Mouse (Mus musculus): ENCODE measurements around the gene Kif21b. TPM values are rescaled to one million over a fixed set of nuclear protein-coding genes. Genes with fewer than 3 reads are reported as not detected.
A peak's percentile ranks its signal among the peaks of the same experiment; 100 is the strongest.

Gene Kif21b
- polyA plus RNA-seq, 1 experiment from 2014 or later = 3.3 TPM

- Histone ChIP-seq H3K4me3 (ENCODE audit: low read length) (no peak overlapping the region), H3K4me1 (ENCODE audit: control insufficient read depth, insufficient read depth, low read length) (peaks cover 73% of the 10 kb centered on the region), H3K4me2 (replicated peaks; ENCODE audit: low read depth, low read length) (no peak overlapping the region), H3K27ac (ENCODE audit: low read depth, low read length) (peak overlapping the region; percentile 62; the same call in 1 of the 2 replicates), H3K36me3 (ENCODE audit: control insufficient read depth, insufficient read depth, low read length) (no peaks in the 10 kb centered on the region), H3K9ac (ENCODE audit: low read depth, low read length) (peak overlapping the region; percentile 14; the same call in 1 of the 2 replicates), H3K9me3 (ENCODE audit: control insufficient read depth, low read length) (no peaks in the 10 kb centered on the region), H3K27me3 (ENCODE audit: control insufficient read depth, insufficient read depth, low read length) (no peaks in the 10 kb centered on the region)
- no peak for ATAC-seq (ENCODE audit: low FRiP score, low TSS enrichment)
- WGBS = 44% methylated on average over 10 of the region's 10 CpGs
Measured at GRCm38 (mm10) chr1:136138191-136138830, 7.1 kb downstream of the Kif21b start.

GRCm38 (mm10) chr1:136139990-136140640 is 8.9 kb downstream of the Kif21b start:
- H3K27ac ChIP-seq (ENCODE audit: low read depth, low read length) = peak overlapping the region; percentile 73
- H3K4me2 ChIP-seq (replicated peaks; ENCODE audit: low read depth, low read length) = peak overlapping the region; percentile 78
- WGBS = under 1% methylated on average over 32 of the region's 32 CpGs
- H3K27me3 ChIP-seq (ENCODE audit: control insufficient read depth, insufficient read depth, low read length) = no peaks in the 10 kb centered on the region
- ATAC-seq (ENCODE audit: low FRiP score, low TSS enrichment) = peak; percentile 72
- peak overlapping the region; percentile 54 for H3K9ac ChIP-seq (ENCODE audit: low read depth, low read length)
- H3K4me1 ChIP-seq (ENCODE audit: control insufficient read depth, insufficient read depth, low read length) = peaks cover 61% of the 10 kb centered on the region
- no peaks in the 10 kb centered on the region for H3K36me3 ChIP-seq (ENCODE audit: control insufficient read depth, insufficient read depth, low read length)
- peak overlapping the region; percentile 43 for H3K4me3 ChIP-seq (ENCODE audit: low read length)
- no peaks in the 10 kb centered on the region for H3K9me3 ChIP-seq (ENCODE audit: control insufficient read depth, low read length)

GRCm38 (mm10) chr1:136141176-136141950 is 10.2 kb downstream of the Kif21b start:
- Histone ChIP-seq H3K27me3 (ENCODE audit: control insufficient read depth, insufficient read depth, low read length) (no peaks in the 10 kb centered on the region), H3K4me3 (ENCODE audit: low read length) (no peak overlapping the region), H3K4me1 (ENCODE audit: control insufficient read depth, insufficient read depth, low read length) (peaks cover 49% of the 10 kb centered on the region), H3K4me2 (replicated peaks; ENCODE audit: low read depth, low read length) (no peak overlapping the region), H3K9ac (ENCODE audit: low read depth, low read length) (no peak overlapping the region), H3K9me3 (ENCODE audit: control insufficient read depth, low read length) (no peaks in the 10 kb centered on the region), H3K36me3 (ENCODE audit: control insufficient read depth, insufficient read depth, low read length) (no peaks in the 10 kb centered on the region), H3K27ac (ENCODE audit: low read depth, low read length) (no peak overlapping the region)
- 72% methylated on average over 11 of the region's 11 CpGs for WGBS
- ATAC-seq (ENCODE audit: low FRiP score, low TSS enrichment) = no peak

GRCm38 (mm10) chr1:136142336-136142735 is 11.1 kb downstream of the Kif21b start:
- Histone ChIP-seq H3K27me3 (ENCODE audit: control insufficient read depth, insufficient read depth, low read length) (no peaks in the 10 kb centered on the region), H3K36me3 (ENCODE audit: control insufficient read depth, insufficient read depth, low read length) (no peaks in the 10 kb centered on the region), H3K4me2 (replicated peaks; ENCODE audit: low read depth, low read length) (no peak overlapping the region), H3K4me1 (ENCODE audit: control insufficient read depth, insufficient read depth, low read length) (peaks cover 39% of the 10 kb centered on the region), H3K9ac (ENCODE audit: low read depth, low read length) (no peak overlapping the region), H3K9me3 (ENCODE audit: control insufficient read depth, low read length) (no peaks in the 10 kb centered on the region), H3K27ac (ENCODE audit: low read depth, low read length) (no peak overlapping the region), H3K4me3 (ENCODE audit: low read length) (no peak overlapping the region)
- no peak for ATAC-seq (ENCODE audit: low FRiP score, low TSS enrichment)
- 49% methylated on average over 6 of the region's 6 CpGs for WGBS

GRCm38 (mm10) chr1:136143514-136143913 is 12.3 kb downstream of the Kif21b start:
- peaks cover 27% of the 10 kb centered on the region for H3K4me1 ChIP-seq (ENCODE audit: control insufficient read depth, insufficient read depth, low read length)
- H3K4me2 ChIP-seq (replicated peaks; ENCODE audit: low read depth, low read length) = no peak overlapping the region
- 89% methylated on average over 10 of the region's 10 CpGs for WGBS
- peaks cover 4% of the 10 kb centered on the region; the same call in 1 of the 2 replicates for H3K36me3 ChIP-seq (ENCODE audit: control insufficient read depth, insufficient read depth, low read length)
- no peaks in the 10 kb centered on the region for H3K27me3 ChIP-seq (ENCODE audit: control insufficient read depth, insufficient read depth, low read length)
- no peaks in the 10 kb centered on the region for H3K9me3 ChIP-seq (ENCODE audit: control insufficient read depth, low read length)
- H3K9ac ChIP-seq (ENCODE audit: low read depth, low read length) = no peak overlapping the region
- H3K27ac ChIP-seq (ENCODE audit: low read depth, low read length) = no peak overlapping the region
- no peak for ATAC-seq (ENCODE audit: low FRiP score, low TSS enrichment)
- H3K4me3 ChIP-seq (ENCODE audit: low read length) = no peak overlapping the region

GRCm38 (mm10) chr1:136149702-136150101 is 18.5 kb downstream of the Kif21b start:
- ATAC-seq (ENCODE audit: low FRiP score, low TSS enrichment) = no peak
- H3K4me2 ChIP-seq (replicated peaks; ENCODE audit: low read depth, low read length) = no peak overlapping the region
- no peak overlapping the region for H3K27ac ChIP-seq (ENCODE audit: low read depth, low read length)
- H3K36me3 ChIP-seq (ENCODE audit: control insufficient read depth, insufficient read depth, low read length) = peaks cover 12% of the 10 kb centered on the region
- H3K9ac ChIP-seq (ENCODE audit: low read depth, low read length) = no peak overlapping the region
- no peaks in the 10 kb centered on the region for H3K4me1 ChIP-seq (ENCODE audit: control insufficient read depth, insufficient read depth, low read length)
- H3K27me3 ChIP-seq (ENCODE audit: control insufficient read depth, insufficient read depth, low read length) = no peaks in the 10 kb centered on the region
- H3K9me3 ChIP-seq (ENCODE audit: control insufficient read depth, low read length) = no peaks in the 10 kb centered on the region
- WGBS = 95% methylated on average over 9 of the region's 9 CpGs
- no peak overlapping the region for H3K4me3 ChIP-seq (ENCODE audit: low read length)

- no peak overlapping the region for H3K9ac ChIP-seq (ENCODE audit: low read depth, low read length)
- no peaks in the 10 kb centered on the region for H3K4me1 ChIP-seq (ENCODE audit: control insufficient read depth, insufficient read depth, low read length)
- H3K4me2 ChIP-seq (replicated peaks; ENCODE audit: low read depth, low read length) = no peak overlapping the region
- ATAC-seq (ENCODE audit: low FRiP score, low TSS enrichment) = no peak
- H3K27me3 ChIP-seq (ENCODE audit: control insufficient read depth, insufficient read depth, low read length) = no peaks in the 10 kb centered on the region
- H3K9me3 ChIP-seq (ENCODE audit: control insufficient read depth, low read length) = no peaks in the 10 kb centered on the region
- H3K4me3 ChIP-seq (ENCODE audit: low read length) = no peak overlapping the region
- 83% methylated on average over 8 of the region's 8 CpGs for WGBS
- H3K36me3 ChIP-seq (ENCODE audit: control insufficient read depth, insufficient read depth, low read length) = peaks cover 15% of the 10 kb centered on the region
- H3K27ac ChIP-seq (ENCODE audit: low read depth, low read length) = no peak overlapping the region
Measured at GRCm38 (mm10) chr1:136151371-136151770, 20.2 kb downstream of the Kif21b start.

GRCm38 (mm10) chr1:136156304-136156703 is 25.1 kb downstream of the Kif21b start:
- Histone ChIP-seq H3K27me3 (ENCODE audit: control insufficient read depth, insufficient read depth, low read length) (no peaks in the 10 kb centered on the region), H3K9me3 (ENCODE audit: control insufficient read depth, low read length) (no peaks in the 10 kb centered on the region), H3K4me2 (replicated peaks; ENCODE audit: low read depth, low read length) (no peak overlapping the region), H3K4me1 (ENCODE audit: control insufficient read depth, insufficient read depth, low read length) (no peaks in the 10 kb centered on the region), H3K4me3 (ENCODE audit: low read length) (no peak overlapping the region), H3K27ac (ENCODE audit: low read depth, low read length) (no peak overlapping the region), H3K36me3 (ENCODE audit: control insufficient read depth, insufficient read depth, low read length) (peaks cover 15% of the 10 kb centered on the region; the same call in 1 of the 2 replicates), H3K9ac (ENCODE audit: low read depth, low read length) (no peak overlapping the region)
- no peak for ATAC-seq (ENCODE audit: low FRiP score, low TSS enrichment)
- 89% methylated on average over 4 of the region's 4 CpGs for WGBS

- no peak overlapping the region for H3K9ac ChIP-seq (ENCODE audit: low read depth, low read length)
- H3K27ac ChIP-seq (ENCODE audit: low read depth, low read length) = no peak overlapping the region
- 93% methylated on average over 4 of the region's 4 CpGs for WGBS
- H3K27me3 ChIP-seq (ENCODE audit: control insufficient read depth, insufficient read depth, low read length) = no peaks in the 10 kb centered on the region
- H3K4me2 ChIP-seq (replicated peaks; ENCODE audit: low read depth, low read length) = no peak overlapping the region
- no peaks in the 10 kb centered on the region for H3K9me3 ChIP-seq (ENCODE audit: control insufficient read depth, low read length)
- H3K4me3 ChIP-seq (ENCODE audit: low read length) = no peak overlapping the region
- no peaks in the 10 kb centered on the region for H3K4me1 ChIP-seq (ENCODE audit: control insufficient read depth, insufficient read depth, low read length)
- no peak for ATAC-seq (ENCODE audit: low FRiP score, low TSS enrichment)
- peaks cover 15% of the 10 kb centered on the region; the same call in 1 of the 2 replicates for H3K36me3 ChIP-seq (ENCODE audit: control insufficient read depth, insufficient read depth, low read length)
Measured at GRCm38 (mm10) chr1:136156951-136157350, 25.8 kb downstream of the Kif21b start.
